Mouse (Mus musculus): ENCODE data around the gene Kcna3. TPM values are rescaled to one million over a fixed set of nuclear protein-coding genes. Genes with fewer than 3 reads are reported as not detected.

The Kcna3 gene
- total RNA-seq, 4 experiments from 2014 or later: 26.9 to 31.1 (median 27.7) TPM

DNA sequence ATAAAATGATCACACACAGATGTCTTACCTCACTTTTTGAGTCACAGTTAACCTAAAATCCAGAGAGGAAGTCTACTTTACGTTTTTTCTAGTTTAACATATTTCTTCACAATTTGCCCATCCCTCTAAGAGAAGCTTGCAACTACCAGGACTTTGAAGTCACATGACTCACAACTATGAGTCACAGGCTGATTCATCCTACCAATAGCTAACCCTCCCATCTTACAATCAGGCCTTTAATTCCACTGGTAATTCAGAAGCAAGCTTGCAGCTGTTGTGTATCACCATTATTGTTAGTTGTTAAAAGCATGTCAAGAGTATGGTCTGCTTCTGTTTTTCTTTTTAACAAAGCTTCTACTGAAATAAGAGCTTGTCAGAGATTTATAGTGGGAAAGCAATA lies 26.8 kb downstream of the Kcna3 start:
- no peak for DNase-seq (ENCODE audit: low spot score in 2 of 2)

DNA sequence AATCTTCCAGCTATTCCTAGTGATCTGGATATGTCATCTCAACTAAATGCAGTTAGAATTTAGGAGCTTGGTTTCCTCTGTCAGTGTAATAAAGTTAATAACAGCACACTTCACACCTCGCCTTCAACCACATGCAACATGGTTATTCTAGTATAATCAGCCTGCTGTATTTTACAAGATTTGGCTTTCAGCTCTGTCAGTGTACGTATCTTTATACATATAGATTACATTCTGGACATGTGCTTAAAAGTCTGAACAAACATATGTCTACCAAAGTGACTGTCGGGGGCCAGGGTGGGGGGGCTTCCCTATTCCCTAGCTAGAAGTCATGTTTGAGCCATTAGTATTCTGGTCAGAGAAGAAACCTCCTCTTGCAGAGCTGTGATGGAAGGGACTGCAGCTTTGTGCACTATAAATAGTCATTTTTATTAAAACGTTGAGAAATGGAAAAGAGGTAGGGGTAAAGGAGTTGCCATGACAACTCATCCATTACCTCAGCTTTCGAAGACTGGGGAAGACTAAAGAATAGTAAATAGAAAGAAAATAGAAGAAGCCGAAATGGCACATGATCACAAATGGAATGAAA lies 29.6 kb downstream of the Kcna3 start:
- DNase-seq (ENCODE audit: low spot score in 2 of 2): no peak

- DNase-seq (ENCODE audit: low spot score in 2 of 2): no peak
Measured at GRCm38 (mm10) chr3:107066165-107066850, 30.3 kb downstream of the Kcna3 start.

GRCm38 (mm10) chr3:107067245-107067644 lies 31.3 kb downstream of the Kcna3 start:
- no peak for DNase-seq (ENCODE audit: low spot score in 2 of 2)

GRCm38 (mm10) chr3:107073863-107074262 lies 37.9 kb downstream of the Kcna3 start:
- no peak for DNase-seq (ENCODE audit: low spot score in 2 of 2)

- DNase-seq (ENCODE audit: low spot score in 2 of 2): no peak
Measured at GRCm38 (mm10) chr3:107075705-107076104, 39.7 kb downstream of the Kcna3 start.

DNA sequence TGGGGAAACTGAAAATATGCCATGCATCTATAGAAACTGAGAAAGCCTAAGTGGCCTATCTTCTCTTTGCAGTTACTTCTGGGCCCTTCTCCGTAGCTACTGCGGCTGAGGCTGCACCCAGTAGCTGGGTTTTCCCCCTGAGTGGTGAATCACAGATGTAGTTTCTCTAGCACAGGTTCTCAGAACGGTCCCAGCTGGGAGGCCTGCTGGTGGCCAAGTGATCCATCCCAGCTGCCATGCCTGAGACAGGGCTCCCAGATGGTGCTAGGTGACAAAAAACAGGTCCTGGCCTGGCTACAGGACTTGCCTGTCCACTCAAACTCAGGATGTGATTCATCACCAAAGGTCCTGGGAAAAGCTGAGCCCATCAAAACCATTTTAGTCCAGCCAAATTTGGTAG lies 40.7 kb downstream of the Kcna3 start:
- DNase-seq (ENCODE audit: low spot score in 2 of 2): no peak

GRCm38 (mm10) chr3:107077101-107077500 lies 41.1 kb downstream of the Kcna3 start:
- DNase-seq (ENCODE audit: low spot score in 2 of 2): no peak

- no peak for DNase-seq (ENCODE audit: low spot score in 2 of 2)
Measured at GRCm38 (mm10) chr3:107080803-107081202, 44.8 kb downstream of the Kcna3 start.

GRCm38 (mm10) chr3:107081227-107081626 lies 45.3 kb downstream of the Kcna3 start:
- DNase-seq (ENCODE audit: low spot score in 2 of 2): no peak

- no peak for DNase-seq (ENCODE audit: low spot score in 2 of 2)
Measured at GRCm38 (mm10) chr3:107084586-107084985, 48.6 kb downstream of the Kcna3 start.

DNA sequence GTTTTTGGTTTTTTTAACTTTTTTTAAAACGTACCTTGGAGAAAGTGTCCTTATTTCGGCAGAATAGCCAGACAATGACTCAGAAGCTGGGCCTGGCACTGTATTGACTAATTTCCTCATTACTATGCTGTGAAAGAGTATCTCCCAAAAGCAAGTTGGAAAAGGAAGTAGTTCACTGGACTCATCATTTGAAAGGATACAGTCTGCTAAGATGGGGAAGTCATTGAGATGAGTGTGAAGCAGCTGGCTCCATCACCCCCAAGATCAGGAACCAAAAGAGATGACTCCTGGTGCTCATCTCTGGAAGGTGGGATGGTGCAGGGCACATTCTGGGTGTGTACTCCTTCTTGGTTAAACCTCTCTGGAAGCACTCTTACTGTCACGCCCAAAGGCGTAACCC lies 51.4 kb downstream of the Kcna3 start:
- DNase-seq (ENCODE audit: low spot score in 2 of 2): no peak

Other genes with a start within 250 kb of the Kcna3 start
- 10 to 100 TPM in 2 of 4 experiments, 1 to 10 TPM in 2; 9.3 to 23.7 (median 15.9) TPM for gene Cd53, start 246.0 kb upstream of the Kcna3 start, total RNA-seq (2022)
- not detected for gene Olfr266, start 209.9 kb upstream of the Kcna3 start, total RNA-seq (2022)
- 100 to 1,000 TPM; 121 to 161 (median 143) TPM for gene Kcna2, start 65.0 kb downstream of the Kcna3 start, total RNA-seq (2022)
- gene Kcna10, start 146.9 kb downstream of the Kcna3 start, total RNA-seq (2022): under 1 TPM in 3 of 4 experiments, not detected in 1; 0.16 to 0.65 (median 0.61) TPM
- under 1 TPM in 1 of 4 experiments, not detected in 3; 0.37 TPM for gene Cym, start 185.6 kb downstream of the Kcna3 start, total RNA-seq (2022)
- gene A630076J17Rik, start 194.4 kb downstream of the Kcna3 start, total RNA-seq (2022): not detected
- gene Prok1, start 203.5 kb downstream of the Kcna3 start, total RNA-seq (2022): under 1 TPM in 1 of 4 experiments, not detected in 3; 0.11 TPM
- gene Lamtor5, start 242.7 kb downstream of the Kcna3 start, total RNA-seq (2022): 10 to 100 TPM; 61.9 to 70.2 (median 63.6) TPM

Measured in left cerebral cortex, adult 8-10 months (tissue).